Mouse (Mus musculus) hindbrain, embryonic 15.5 days (tissue): ENCODE data around the gene Krtap29-1. TPM values are rescaled to one million over a fixed set of nuclear protein-coding genes. Genes with fewer than 3 reads are reported as not detected.

Experiments
- ATAC-seq: fragments of 200-750 bp; cut with Nextera tagmentation; 2 replicates; pipeline ENCODE4 v1.8.0; 2017; ENCODE audit warnings: low read depth, moderate number of reproducible peaks, moderate TSS enrichment; ENCODE audit not compliant: low FRiP score
- H3K27ac ChIP-seq: fragments of 300-500 bp; sonication (generic); replicated peaks from 2 replicates; pipeline ENCODE4 v1.5.1; 2015; ENCODE audit warnings: mild to moderate bottlenecking, inconsistent platforms
- H3K27me3 ChIP-seq: fragments of 300-500 bp; sonication (generic); 2 replicates; pipeline ENCODE4 v1.6.1; 2015; ENCODE audit warnings: control low read depth, inconsistent platforms
- H3K36me3 ChIP-seq: fragments of 300-500 bp; sonication (generic); 2 replicates; pipeline ENCODE4 v1.6.1; 2015; ENCODE audit warnings: control low read depth, inconsistent platforms
- H3K4me1 ChIP-seq: fragments of 300-500 bp; sonication (generic); replicated peaks from 2 replicates; pipeline ENCODE4 v1.6.1; 2015; ENCODE audit warnings: control low read depth, inconsistent platforms
- H3K4me2 ChIP-seq: fragments of 300-500 bp; sonication (generic); 2 replicates; pipeline ENCODE4 v1.6.1; 2015; ENCODE audit warnings: moderate library complexity, mild to moderate bottlenecking, inconsistent platforms
- H3K4me3 ChIP-seq: fragments of 300-500 bp; sonication (generic); 2 replicates; pipeline ENCODE4 v1.5.1; 2015; ENCODE audit warnings: mild to moderate bottlenecking, inconsistent platforms
- H3K9ac ChIP-seq: fragments of 300-500 bp; sonication (generic); 2 replicates; pipeline ENCODE4 v1.6.1; 2015; ENCODE audit warnings: inconsistent platforms
- H3K9me3 ChIP-seq: fragments of 300-500 bp; sonication (generic); 2 replicates; pipeline ENCODE4 v1.6.1; 2016; ENCODE audit warnings: control low read depth, inconsistent platforms
- WGBS: fragments of 180-500 bp; shearing (Covaris S2); methylation state at CpG from one replicate; pipeline ENCODE4 v1.1.7; 2015; 5-methylcytosine and 5-hydroxymethylcytosine counted together
- polyA plus RNA-seq: library from polyadenylated mRNA; unstranded; fragments of >200 nt; fragmentation: Nextera tagmentation; extraction: Ambion mirVana; gene quantifications from 2 replicates; pipeline ENCODE4 v1.2.1, GENCODE M21; 2015

Krtap29-1 gene
- polyA plus RNA-seq, 1 experiment from 2014 or later = not detected

GRCm38 (mm10) chr11:99937751-99938264 is 41.0 kb downstream of the Krtap29-1 start:
- Histone ChIP-seq H3K36me3 (no peaks in the 10 kb centered on the region), H3K4me2 (no peak overlapping the region), H3K4me3 (no peak overlapping the region), H3K9ac (no peak overlapping the region), H3K4me1 (no peaks in the 10 kb centered on the region), H3K27me3 (no peaks in the 10 kb centered on the region), H3K27ac (no peak overlapping the region), H3K9me3 (no peaks in the 10 kb centered on the region)
- 86% methylated on average over 9 of the region's 9 CpGs for WGBS
- no peak for ATAC-seq

- Histone ChIP-seq H3K4me3 (no peak within 1 kb of the TSS), H3K4me1 (no peaks in the 10 kb centered on the region), H3K27ac (no peak within 1 kb of the TSS), H3K4me2 (no peak within 1 kb of the TSS), H3K9me3 (no peaks in the 10 kb centered on the region), H3K36me3 (no peaks in the 10 kb centered on the region), H3K9ac (no peak within 1 kb of the TSS), H3K27me3 (no peaks in the 10 kb centered on the region)
- ATAC-seq = no peak
- 90% methylated on average over 1 of the region's 1 CpGs for WGBS
These were observed 42.9 kb downstream of the Krtap29-1 start, which contains the start of gene Krtap31-2 for GRCm38 (mm10) chr11:99935991-99936390. TSS of gene Krtap31-2 (plus strand) at chr11:99936291.

Other genes with a start within 250 kb of the Krtap29-1 start
- gene Gm14180, start 244.8 kb downstream of the Krtap29-1 start, polyA plus RNA-seq = not detected in 2 replicates
- not detected in 2 replicates for gene Gm11595, start 206.1 kb downstream of the Krtap29-1 start, polyA plus RNA-seq
- gene Krtap4-8, start 198.3 kb downstream of the Krtap29-1 start, polyA plus RNA-seq = not detected in 2 replicates
- not detected in 2 replicates for gene Krtap4-9, start 193.9 kb downstream of the Krtap29-1 start, polyA plus RNA-seq
- gene Gm11596, start 185.6 kb downstream of the Krtap29-1 start, polyA plus RNA-seq = not detected in 2 replicates
- gene Gm11569, start 180.1 kb downstream of the Krtap29-1 start, polyA plus RNA-seq = not detected in 2 replicates
- not detected in 2 replicates for gene Gm11554, start 174.6 kb downstream of the Krtap29-1 start, polyA plus RNA-seq
- not detected in 2 replicates for gene Krtap4-13, start 169.2 kb downstream of the Krtap29-1 start, polyA plus RNA-seq
- not detected in 2 replicates for gene Gm11564, start 163.4 kb downstream of the Krtap29-1 start, polyA plus RNA-seq
- gene 2300003K06Rik, start 141.0 kb downstream of the Krtap29-1 start, polyA plus RNA-seq = not detected in 2 replicates
- gene Krtap4-16, start 127.4 kb downstream of the Krtap29-1 start, polyA plus RNA-seq = not detected in 2 replicates
- gene Gm11568, start 121.1 kb downstream of the Krtap29-1 start, polyA plus RNA-seq = not detected in 2 replicates
- gene Gm11559, start 114.6 kb downstream of the Krtap29-1 start, polyA plus RNA-seq = not detected in 2 replicates
- gene Krtap9-1, start 105.7 kb downstream of the Krtap29-1 start, polyA plus RNA-seq = not detected in 2 replicates
- gene Gm11567, start 99.9 kb downstream of the Krtap29-1 start, polyA plus RNA-seq = not detected in 2 replicates
- gene Krtap31-1, start 71.1 kb downstream of the Krtap29-1 start, polyA plus RNA-seq = not detected in 2 replicates
- not detected in 2 replicates for gene Gm11565, start 64.3 kb downstream of the Krtap29-1 start, polyA plus RNA-seq
- not detected in 2 replicates for gene Krtap31-2, start 42.8 kb downstream of the Krtap29-1 start, polyA plus RNA-seq
- gene Krtap9-5, start 30.6 kb downstream of the Krtap29-1 start, polyA plus RNA-seq = not detected in 2 replicates
- 0.10 TPM in 2 replicates for gene Krtap16-1, start 7.5 kb upstream of the Krtap29-1 start, polyA plus RNA-seq
- gene Krtap17-1, start 14.9 kb upstream of the Krtap29-1 start, polyA plus RNA-seq = 1.2 and 1.5 TPM in 2 replicates
- not detected in 2 replicates for gene Krt33a, start 37.2 kb upstream of the Krtap29-1 start, polyA plus RNA-seq
- 0.13 TPM in 1 of 2 replicates, not detected in the other for gene Krt33b, start 50.8 kb upstream of the Krtap29-1 start, polyA plus RNA-seq
- not detected in 2 replicates for gene Krt34, start 62.5 kb upstream of the Krtap29-1 start, polyA plus RNA-seq
- not detected in 2 replicates for gene Krt31, start 71.5 kb upstream of the Krtap29-1 start, polyA plus RNA-seq
- gene Krt32, start 109.2 kb upstream of the Krtap29-1 start, polyA plus RNA-seq = not detected in 2 replicates
- not detected in 2 replicates for gene Krt35, start 117.2 kb upstream of the Krtap29-1 start, polyA plus RNA-seq
- gene Krt36, start 126.6 kb upstream of the Krtap29-1 start, polyA plus RNA-seq = not detected in 2 replicates
- gene Krt13, start 142.5 kb upstream of the Krtap29-1 start, polyA plus RNA-seq = 0.09 TPM in 1 of 2 replicates, not detected in the other
- 0.49 and 1.3 TPM in 2 replicates for gene Krt15, start 156.9 kb upstream of the Krtap29-1 start, polyA plus RNA-seq
- 2.0 and 2.4 TPM in 2 replicates for gene Krt19, start 169.6 kb upstream of the Krtap29-1 start, polyA plus RNA-seq
- gene Krt9, start 214.2 kb upstream of the Krtap29-1 start, polyA plus RNA-seq = not detected in 2 replicates
- 0.24 and 0.40 TPM in 2 replicates for gene Krt14, start 228.5 kb upstream of the Krtap29-1 start, polyA plus RNA-seq